Mouse (Mus musculus) left cerebral cortex, postnatal 14 days (tissue): ENCODE results near the gene Ccdc17. TPM values are rescaled to one million over a fixed set of nuclear protein-coding genes. Genes with fewer than 3 reads are reported as not detected.
A peak's percentile ranks its signal among the peaks of the same experiment; 100 is the strongest.

ENCODE experiments used
- DNase-seq, 2 experiments: peaks; one replicate each; pipeline ENCODE4 v3.0.0; 2021 to 2022; ENCODE audit warnings: low spot score in 2 of 2, mixed read lengths in 1 of 2
- intact Hi-C: fragments of 180-260 bp; cut with DNase I; formaldehyde crosslinking; loops from one replicate; pipeline ENCODE4 v1.15.1; 2025
- long read RNA-seq, 2 experiments: library from polyadenylated mRNA; stranded (forward); transcript quantifications; one replicate each; pipeline ENCODE4 v2.0.0; 2021
- total RNA-seq, 2 experiments: library from RNA; stranded (reverse); gene quantifications; 2 replicates each; pipeline ENCODE4 v1.2.3; 2021

Ccdc17 gene
- total RNA-seq, result 1 to 10 TPM; 4.6 to 5.7 TPM
- long read RNA-seq, experiment 1, result 0 reads
- long read RNA-seq, experiment 2, partial matches to known transcripts, result 1 of 2 reads
- long read RNA-seq, experiment 2, other reads (novel, unspliced or antisense), result 1 of 2 reads

DNA sequence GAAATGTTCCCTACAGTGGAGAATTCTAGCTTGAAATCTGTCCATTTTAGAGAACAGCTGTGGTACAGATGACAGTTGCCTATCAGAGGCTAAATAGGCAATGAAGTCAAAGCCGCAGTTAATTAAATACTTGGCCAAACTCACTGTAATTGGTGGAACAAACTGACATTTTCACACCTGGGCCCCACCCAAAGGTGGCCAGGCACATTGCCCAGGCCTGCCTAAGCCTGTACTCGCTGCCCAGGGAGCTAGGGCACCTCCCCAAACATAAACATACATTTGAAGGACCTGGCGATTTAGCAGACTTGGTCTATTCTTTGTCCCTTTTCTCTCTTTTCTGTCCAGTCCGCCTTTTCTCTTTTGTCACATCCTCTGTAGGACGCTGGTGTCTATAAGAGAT is at the start of gene Ccdc17:
Gene Ccdc17 (plus strand): TSS at position 276 of the 400 bp plus-strand sequence.
- intact Hi-C loops, result no loop called here
- DNase-seq, result no peak

DNA sequence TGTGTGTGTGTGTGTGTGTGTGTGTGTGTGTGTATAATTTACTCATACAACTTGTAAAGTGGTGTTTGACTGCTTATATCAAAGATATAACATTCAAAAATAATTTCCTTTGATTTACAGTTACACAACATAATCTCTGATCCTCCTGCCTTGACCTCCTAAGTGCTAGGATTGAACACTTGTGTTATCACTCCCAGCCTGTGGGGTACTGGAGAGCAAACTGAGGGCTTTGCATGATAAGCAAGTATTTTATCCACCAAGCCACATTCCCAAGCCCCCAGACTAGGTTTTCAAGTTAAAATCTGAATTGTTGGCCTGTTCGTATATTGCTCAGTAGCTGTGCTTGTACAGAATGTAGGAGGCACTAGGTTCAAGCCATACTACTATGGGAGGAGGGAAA is 46.0 kb upstream of the Ccdc17 start:
- intact Hi-C loops, result loop anchor here (10.0 kb wide), 1 partner anchor 386 kb away; the partner anchor contains the start of gene Tspan1
- no peak for DNase-seq

DNA sequence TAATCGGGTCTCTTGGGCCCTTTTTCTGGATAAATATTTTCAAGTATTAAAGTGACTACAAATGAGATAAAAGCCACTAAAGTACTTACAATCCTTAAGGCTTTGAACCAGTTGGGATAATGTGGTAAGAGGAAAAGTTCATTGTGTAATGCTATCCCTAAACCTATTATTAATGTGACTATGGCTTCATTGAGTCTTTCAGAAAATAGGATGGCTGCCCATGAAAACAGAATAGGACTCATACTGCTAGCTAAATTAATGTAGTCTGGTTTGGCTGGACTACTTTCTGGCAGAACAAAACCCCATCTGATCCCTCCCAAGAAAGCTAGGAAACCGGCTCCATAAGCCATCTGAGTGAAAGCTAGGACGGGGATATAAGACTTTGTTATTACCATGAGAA is 43.4 kb upstream of the Ccdc17 start:
- DNase-seq, result no peak
- intact Hi-C loops, result loop anchor here (10.0 kb wide), 1 partner anchor 388 kb away; the partner anchor contains the start of gene Tspan1

DNA sequence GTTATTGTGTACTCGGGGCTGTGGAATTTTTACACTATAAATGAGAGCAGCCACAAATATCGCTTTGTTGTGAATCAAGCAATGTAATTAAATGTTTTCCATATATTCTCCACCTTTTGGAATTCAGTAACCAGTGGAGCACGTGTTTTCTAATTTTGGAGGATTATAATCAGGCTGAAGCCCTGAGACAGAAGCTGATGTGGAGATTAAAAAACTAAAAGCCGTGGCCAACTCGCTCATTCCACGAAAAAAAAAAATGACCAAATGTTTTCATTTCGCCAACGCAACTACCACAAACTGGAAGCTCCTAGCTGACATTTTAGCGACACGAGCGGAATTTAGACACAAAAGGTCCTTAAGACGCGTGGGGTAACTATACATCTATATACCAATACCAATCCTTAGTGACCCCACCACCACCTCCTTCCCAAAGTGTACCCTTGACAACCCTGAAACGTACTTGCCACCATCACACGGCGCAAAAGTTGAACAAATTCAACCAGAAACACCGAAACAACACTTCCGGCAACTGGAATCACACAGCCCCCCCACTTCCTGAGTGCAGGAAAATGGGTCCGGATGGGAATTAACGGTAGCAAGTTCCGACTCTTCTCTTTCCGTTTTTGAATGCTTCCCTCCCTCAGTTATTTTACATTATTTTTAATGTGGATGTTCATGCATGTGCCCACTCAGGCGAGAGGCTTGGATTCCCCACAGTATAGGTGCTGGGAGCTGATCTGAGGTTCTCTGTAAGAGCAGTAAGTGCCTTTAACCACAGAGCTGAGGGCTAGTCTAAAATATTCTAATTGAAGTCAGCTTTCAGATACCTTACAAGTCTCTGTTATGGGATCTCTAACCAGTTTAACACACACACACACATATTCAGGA is 40.8 kb upstream of the Ccdc17 start, which contains the start of gene Tmem69:
Gene Tmem69 (minus strand): TSS at position 524 of the 888 bp plus-strand sequence.
- peak; percentile 78 to 86 for DNase-seq
- intact Hi-C loops, result loop anchor here (10.0 kb wide), 1 partner anchor 391 kb away; the partner anchor contains the start of gene Tspan1

DNA sequence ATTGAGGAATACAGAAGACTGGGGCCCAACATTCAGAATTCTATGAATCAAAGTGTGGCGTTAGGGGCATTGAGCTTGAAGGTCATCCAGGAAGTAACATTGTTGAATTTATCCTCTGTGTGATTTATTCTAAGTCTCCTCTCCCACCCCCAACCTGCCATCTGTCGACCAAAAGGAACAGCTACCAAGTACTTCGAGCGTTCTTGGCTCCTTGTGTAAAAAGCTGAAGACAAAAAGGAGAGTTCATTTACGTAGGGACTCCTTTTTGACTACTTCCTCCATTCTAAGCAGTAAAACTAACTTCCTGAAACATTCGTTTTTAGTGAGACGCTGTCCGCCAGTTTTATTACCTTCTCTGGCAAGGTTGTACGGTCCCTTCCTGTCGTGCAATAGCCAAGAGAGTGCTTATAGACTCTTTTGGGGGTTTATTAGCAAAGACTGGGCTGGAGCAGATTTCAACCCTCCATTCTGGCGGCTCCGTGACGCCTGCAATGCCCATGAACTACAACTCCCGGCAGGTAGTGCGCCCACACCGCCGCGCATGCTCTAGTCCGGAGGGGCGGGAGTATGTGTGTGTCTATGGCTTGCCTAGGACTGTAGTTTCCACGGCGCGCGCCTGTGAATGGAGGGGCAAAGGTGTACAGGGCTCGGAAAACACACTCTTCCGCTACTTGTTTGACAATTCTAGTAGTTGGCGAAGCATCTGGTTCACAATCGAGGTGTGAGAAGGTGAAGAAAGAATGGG is 39.7 kb upstream of the Ccdc17 start:
- intact Hi-C loops, result loop anchor here (10.0 kb wide), 1 partner anchor 392 kb away; the partner anchor contains the start of gene Tspan1

GRCm38 (mm10) chr4:116557306-116558121 is 38.9 kb upstream of the Ccdc17 start, which contains the start of gene Gpbp1l1:
Gene Gpbp1l1 (plus strand): TSS chr4:116557658.
- peak; percentile 97 for DNase-seq
- intact Hi-C loops, result loop anchor here (10.0 kb wide), 1 partner anchor 393 kb away; the partner anchor contains the start of gene Tspan1

More for the DNA sequence above, 39.7 kb upstream of the Ccdc17 start:
- peak; percentile 93 to 96 for DNase-seq

GRCm38 (mm10) chr4:116558151-116558882 is 38.1 kb upstream of the Ccdc17 start:
- intact Hi-C loops, result loop anchor here (10.0 kb wide), 1 partner anchor 394 kb away; the partner anchor contains the start of gene Tspan1
- no peak for DNase-seq

GRCm38 (mm10) chr4:116595793-116596192 is 661 bp upstream of the Ccdc17 start:
- no peak for DNase-seq
- intact Hi-C loops, result no loop called here

DNA sequence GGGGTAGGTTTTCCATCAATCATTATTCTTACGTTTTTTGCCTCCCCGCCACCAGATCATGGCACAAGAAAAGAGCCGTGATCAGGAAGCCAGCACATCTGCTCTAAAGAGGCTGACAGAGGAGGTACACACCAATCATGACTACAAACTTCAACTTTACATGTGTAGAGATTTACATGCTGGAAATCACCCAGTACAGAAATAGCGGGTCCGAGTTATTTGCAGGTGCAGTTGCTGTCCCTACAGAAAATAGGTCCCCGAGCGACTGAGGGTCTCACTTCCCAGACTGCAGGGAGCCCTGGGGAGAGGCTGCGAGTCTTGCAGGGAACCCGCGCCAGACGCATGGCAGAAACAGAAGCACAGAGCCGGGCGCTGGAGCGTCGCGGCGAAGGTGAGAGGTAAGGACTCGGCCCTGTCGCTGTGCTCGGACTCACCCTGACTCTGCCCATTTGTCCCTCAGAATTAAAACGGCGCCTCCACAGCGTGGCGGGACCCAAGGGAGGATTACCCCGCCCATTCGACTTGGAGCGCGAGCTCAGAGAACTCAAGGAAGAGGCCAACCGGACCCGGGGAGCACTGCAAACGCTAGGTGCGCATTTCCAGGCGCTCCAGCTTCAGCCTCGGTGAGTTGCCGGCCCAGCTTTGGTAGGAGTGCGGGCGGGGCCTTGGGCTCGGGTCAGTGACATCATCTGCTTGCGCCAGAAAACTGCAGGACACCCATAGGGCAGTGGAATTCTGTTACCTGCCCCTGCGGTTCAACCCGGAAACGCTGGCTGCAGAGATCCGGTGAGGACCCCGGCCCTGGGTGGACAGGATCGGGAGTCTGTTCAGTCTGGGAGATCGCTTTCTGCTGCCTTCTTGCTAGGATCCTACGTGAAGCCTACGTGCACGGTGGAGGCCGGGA is 776 bp downstream of the Ccdc17 start:
- DNase-seq, result peak; percentile 88 to 89

DNA sequence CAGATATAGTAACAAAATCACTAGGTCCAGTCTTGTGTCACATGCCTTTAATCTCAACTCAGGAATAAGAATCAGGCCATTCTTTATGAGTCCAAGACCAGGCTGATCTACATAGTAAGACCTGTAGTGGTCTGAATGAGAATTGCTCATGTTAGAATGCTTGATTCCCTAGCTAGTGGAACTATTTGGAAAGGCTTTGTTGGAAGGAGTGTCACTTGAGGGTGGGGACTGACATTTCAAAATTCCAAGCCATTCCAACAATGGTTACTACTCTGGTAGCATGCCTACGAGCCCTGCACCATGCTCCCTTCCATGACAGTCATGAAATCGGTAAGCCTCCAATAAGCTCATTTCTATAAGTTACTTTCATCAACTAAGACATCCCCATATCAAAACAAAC is 16.2 kb downstream of the Ccdc17 start:
- intact Hi-C loops, result no loop called here
- DNase-seq, result no peak

More for the DNA sequence above, 776 bp downstream of the Ccdc17 start:
- intact Hi-C loops, result no loop called here

GRCm38 (mm10) chr4:116615237-116615636 is 18.8 kb downstream of the Ccdc17 start:
- DNase-seq, result no peak
- intact Hi-C loops, result no loop called here

DNA sequence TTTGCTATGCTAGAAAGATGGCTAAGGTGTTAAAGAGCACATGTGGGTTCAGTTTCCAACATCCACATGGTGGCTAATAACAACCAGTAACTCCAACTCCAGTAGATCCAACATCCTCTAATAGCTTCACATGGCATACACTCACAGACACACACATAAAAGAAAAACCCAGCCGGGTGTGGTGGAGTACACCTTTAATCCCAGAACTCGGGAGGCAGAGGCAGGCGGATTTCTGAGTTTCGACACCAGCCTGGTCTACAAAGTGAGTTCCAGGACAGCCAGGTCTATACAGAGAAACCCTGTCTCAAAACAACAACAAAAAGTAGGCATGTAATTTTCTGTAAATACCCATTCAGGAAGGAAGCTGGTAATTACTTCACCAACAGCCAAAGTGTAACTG is 28.4 kb downstream of the Ccdc17 start:
- intact Hi-C loops, result no loop called here
- DNase-seq, result no peak

DNA sequence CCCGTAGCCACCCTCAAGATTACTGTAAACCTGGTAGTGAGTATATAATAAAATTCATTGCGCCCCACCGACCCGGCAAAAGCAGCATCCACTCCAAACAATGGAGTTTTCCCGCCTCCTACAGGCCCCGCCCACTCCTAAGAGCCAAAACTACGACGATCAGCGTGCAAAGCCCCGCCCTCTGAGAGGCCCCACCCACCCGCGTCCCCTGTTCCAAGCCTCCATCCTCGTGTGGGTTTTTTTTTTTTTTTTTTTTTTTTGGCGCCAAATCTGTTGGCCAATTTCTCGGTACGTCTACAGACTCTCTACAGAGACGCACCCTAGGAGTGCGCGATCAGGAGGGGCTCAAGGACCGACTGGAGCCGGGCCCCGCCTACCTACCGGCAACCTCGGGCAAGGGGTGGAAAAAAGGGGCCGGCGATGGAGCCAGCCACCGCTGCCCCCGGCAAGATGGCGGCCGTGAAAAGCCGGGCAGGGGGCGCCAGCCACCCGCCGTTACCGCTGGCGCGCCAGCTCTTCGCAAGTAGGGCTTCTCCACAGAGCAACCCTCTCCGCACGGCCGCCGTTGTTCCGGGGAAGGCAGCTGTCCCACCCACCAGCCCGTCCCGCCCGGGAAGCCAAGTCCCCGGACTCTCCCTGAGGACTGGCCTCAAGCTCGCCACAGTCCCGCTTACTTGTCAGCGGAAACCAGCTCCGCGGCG is 30.4 kb downstream of the Ccdc17 start:
- peak; percentile 60 to 66 for DNase-seq
- intact Hi-C loops, result no loop called here

GRCm38 (mm10) chr4:116627359-116627716 is 30.9 kb downstream of the Ccdc17 start:
- peak; percentile 88 to 92 for DNase-seq
- intact Hi-C loops, result no loop called here

GRCm38 (mm10) chr4:116627722-116628662 is 31.5 kb downstream of the Ccdc17 start, which contains the start of gene Nasp:
Gene Nasp (minus strand): TSS chr4:116627941.
- intact Hi-C loops, result no loop called here
- peak; percentile 85 to 88 for DNase-seq
